Mouse (Mus musculus) forebrain, embryonic 11.5 days (tissue): Measurements from ENCODE around the gene Bcar3. TPM values are rescaled to one million over a fixed set of nuclear protein-coding genes. Genes with fewer than 3 reads are reported as not detected.

ENCODE experiments used
- ATAC-seq: fragments of 200-750 bp; cut with Nextera tagmentation; replicated peaks from 2 replicates; pipeline ENCODE4 v1.8.0; 2017; ENCODE audit warnings: moderate TSS enrichment; ENCODE audit not compliant: low FRiP score
- DNase-seq: peaks from one replicate; pipeline ENCODE4 v3.0.0-alpha.2; 2017; ENCODE audit warnings: low spot score
- H3K27ac ChIP-seq: fragments of 300-500 bp; sonication (generic); 2 replicates; pipeline ENCODE4 v1.5.1; 2014; ENCODE audit warnings: low read depth, low read length
- H3K27me3 ChIP-seq: fragments of 300-500 bp; sonication (generic); 2 replicates; pipeline ENCODE4 v1.6.1; 2014; ENCODE audit warnings: mild to moderate bottlenecking, low read length, mixed read lengths; ENCODE audit not compliant: control insufficient read depth, insufficient read depth
- H3K36me3 ChIP-seq: fragments of 300-500 bp; sonication (generic); 2 replicates; pipeline ENCODE4 v1.6.1; 2014; ENCODE audit warnings: mild to moderate bottlenecking, low read length, moderate library complexity, mixed read lengths; ENCODE audit not compliant: control insufficient read depth, insufficient read depth
- H3K4me1 ChIP-seq: fragments of 300-500 bp; sonication (generic); replicated peaks from 2 replicates; pipeline ENCODE4 v1.6.1; 2014; ENCODE audit warnings: low read length, mixed read lengths; ENCODE audit not compliant: control insufficient read depth, insufficient read depth
- H3K4me2 ChIP-seq: fragments of 300-500 bp; sonication (generic); 2 replicates; pipeline ENCODE4 v1.6.1; 2014; ENCODE audit warnings: low read depth, mild to moderate bottlenecking, low read length, moderate library complexity, mixed read lengths; ENCODE audit not compliant: severe bottlenecking
- H3K4me3 ChIP-seq: fragments of 300-500 bp; sonication (generic); 2 replicates; pipeline ENCODE4 v1.5.1; 2014; ENCODE audit warnings: low read depth, low read length
- H3K9ac ChIP-seq: fragments of 300-500 bp; sonication (generic); 2 replicates; pipeline ENCODE4 v1.6.1; 2014; ENCODE audit warnings: low read length
- H3K9me3 ChIP-seq: fragments of 300-500 bp; sonication (generic); 2 replicates; pipeline ENCODE4 v1.6.1; 2016; ENCODE audit warnings: low read length, mixed read lengths; ENCODE audit not compliant: control insufficient read depth
- WGBS: fragments of 180-500 bp; shearing (Covaris S2); extraction: QIAGEN DNeasy Blood & Tissue Kit; methylation state at CpG from one replicate; pipeline ENCODE4 v1.1.7; 2014; 5-methylcytosine and 5-hydroxymethylcytosine counted together
- polyA plus RNA-seq: library from polyadenylated mRNA; unstranded; fragments of >200 nt; fragmentation: Nextera tagmentation; extraction: Ambion mirVana; gene quantifications from 2 replicates; pipeline ENCODE4 v1.2.1, GENCODE M21; 2014

The Bcar3 gene
- polyA plus RNA-seq, 1 experiment from 2014 or later, result 12.5 TPM

GRCm38 (mm10) chr3:122418564-122419274 lies 124.8 kb downstream of the Bcar3 start:
- H3K9ac ChIP-seq, result no peak overlapping the region
- H3K4me2 ChIP-seq, result peak overlapping the region; percentile 82; the same call in 1 of the 2 replicates
- ATAC-seq (no peak), DNase-seq (no peak)
- H3K9me3 ChIP-seq, result no peaks in the 10 kb centered on the region
- H3K27me3 ChIP-seq, result no peaks in the 10 kb centered on the region
- WGBS, result 25% methylated on average over 16 of the region's 16 CpGs
- peaks cover 6% of the 10 kb centered on the region; the same call in 1 of the 2 replicates for H3K4me1 ChIP-seq
- H3K4me3 ChIP-seq, result no peak overlapping the region
- H3K36me3 ChIP-seq, result no peaks in the 10 kb centered on the region
- no peak overlapping the region for H3K27ac ChIP-seq

- H3K9ac ChIP-seq, result peak overlapping the region; percentile 87
- H3K4me1 ChIP-seq, result 0 out of 2 replicates have a peak, but pooled peaks cover 2% of the 10 kb centered on the region
- peak overlapping the region; percentile 78 for H3K27ac ChIP-seq
- WGBS, result under 1% methylated on average over 63 of the region's 63 CpGs
- H3K9me3 ChIP-seq, result no peaks in the 10 kb centered on the region
- H3K4me2 ChIP-seq, result peak overlapping the region; percentile 82
- DNase-seq, result peak; percentile 89
- peak; percentile 87 for ATAC-seq
- no peaks in the 10 kb centered on the region for H3K27me3 ChIP-seq
- peak overlapping the region; percentile 64 for H3K4me3 ChIP-seq
- no peaks in the 10 kb centered on the region for H3K36me3 ChIP-seq
Observed at GRCm38 (mm10) chr3:122419610-122420409, 125.9 kb downstream of the Bcar3 start.

GRCm38 (mm10) chr3:122420410-122420774 lies 126.5 kb downstream of the Bcar3 start:
- under 1% methylated on average over 15 of the region's 15 CpGs for WGBS

GRCm38 (mm10) chr3:122421042-122421702 lies 127.2 kb downstream of the Bcar3 start:
- H3K4me1 ChIP-seq, result peaks cover 2% of the 10 kb centered on the region; the same call in 1 of the 2 replicates
- H3K27me3 ChIP-seq, result no peaks in the 10 kb centered on the region
- H3K4me2 ChIP-seq, result peak overlapping the region; percentile 82
- no peaks in the 10 kb centered on the region for H3K9me3 ChIP-seq
- DNase-seq, result no peak
- no peak overlapping the region for H3K27ac ChIP-seq
- ATAC-seq, result peak; percentile 0; the same call in 1 of the 2 replicates
- WGBS, result 2% methylated on average over 13 of the region's 13 CpGs
- H3K9ac ChIP-seq, result peak overlapping the region; percentile 87
- no peaks in the 10 kb centered on the region for H3K36me3 ChIP-seq
- H3K4me3 ChIP-seq, result peak overlapping the region; percentile 64

More at GRCm38 (mm10) chr3:122420410-122420774, 126.5 kb downstream of the Bcar3 start:
- no peaks in the 10 kb centered on the region for H3K9me3 ChIP-seq
- ATAC-seq (peak; percentile 72), DNase-seq (peak; percentile 81)
- no peaks in the 10 kb centered on the region for H3K27me3 ChIP-seq
- H3K27ac ChIP-seq, result peak overlapping the region; percentile 78
- peak overlapping the region; percentile 82 for H3K4me2 ChIP-seq
- H3K9ac ChIP-seq, result peak overlapping the region; percentile 87
- H3K36me3 ChIP-seq, result no peaks in the 10 kb centered on the region
- 0 out of 2 replicates have a peak, but pooled peaks cover 2% of the 10 kb centered on the region for H3K4me1 ChIP-seq
- peak overlapping the region; percentile 64 for H3K4me3 ChIP-seq

GRCm38 (mm10) chr3:122421802-122422201 lies 127.9 kb downstream of the Bcar3 start:
- Histone ChIP-seq H3K9me3 (no peaks in the 10 kb centered on the region), H3K4me1 (peaks cover 2% of the 10 kb centered on the region; the same call in 1 of the 2 replicates), H3K4me2 (peak overlapping the region; percentile 82; the same call in 1 of the 2 replicates), H3K27me3 (no peaks in the 10 kb centered on the region), H3K36me3 (no peaks in the 10 kb centered on the region), H3K4me3 (no peak overlapping the region), H3K9ac (no peak overlapping the region), H3K27ac (no peak overlapping the region)
- WGBS, result 57% methylated on average over 7 of the region's 7 CpGs
- ATAC-seq (no peak), DNase-seq (no peak)

GRCm38 (mm10) chr3:122422276-122422675 lies 128.3 kb downstream of the Bcar3 start:
- no peak overlapping the region for H3K27ac ChIP-seq
- H3K9ac ChIP-seq, result no peak overlapping the region
- no peak overlapping the region for H3K4me3 ChIP-seq
- DNase-seq, result no peak
- H3K4me1 ChIP-seq, result peaks cover 2% of the 10 kb centered on the region; the same call in 1 of the 2 replicates
- no peaks in the 10 kb centered on the region for H3K9me3 ChIP-seq
- H3K4me2 ChIP-seq, result no peak overlapping the region
- no peaks in the 10 kb centered on the region for H3K36me3 ChIP-seq
- ATAC-seq, result no peak
- no peaks in the 10 kb centered on the region for H3K27me3 ChIP-seq
- WGBS, result 89% methylated on average over 7 of the region's 7 CpGs

- no peaks in the 10 kb centered on the region for H3K9me3 ChIP-seq
Observed at GRCm38 (mm10) chr3:122423643-122424042, 129.7 kb downstream of the Bcar3 start.

GRCm38 (mm10) chr3:122428325-122428821 lies 134.4 kb downstream of the Bcar3 start:
- no peaks in the 10 kb centered on the region for H3K27me3 ChIP-seq
- no peak overlapping the region for H3K27ac ChIP-seq
- peaks cover 3% of the 10 kb centered on the region for H3K4me1 ChIP-seq
- DNase-seq (no peak), ATAC-seq (no peak)
- WGBS, result 86% methylated on average over 7 of the region's 7 CpGs
- no peaks in the 10 kb centered on the region for H3K9me3 ChIP-seq
- no peak overlapping the region for H3K4me3 ChIP-seq
- H3K36me3 ChIP-seq, result no peaks in the 10 kb centered on the region
- H3K4me2 ChIP-seq, result no peak overlapping the region
- H3K9ac ChIP-seq, result no peak overlapping the region

More at GRCm38 (mm10) chr3:122423643-122424042, 129.7 kb downstream of the Bcar3 start:
- H3K4me2 ChIP-seq, result no peak overlapping the region
- 89% methylated on average over 7 of the region's 7 CpGs for WGBS
- no peak overlapping the region for H3K9ac ChIP-seq
- no peak overlapping the region for H3K27ac ChIP-seq
- peaks cover 2% of the 10 kb centered on the region; the same call in 1 of the 2 replicates for H3K4me1 ChIP-seq
- ATAC-seq, result no peak
- no peaks in the 10 kb centered on the region for H3K27me3 ChIP-seq
- no peaks in the 10 kb centered on the region for H3K36me3 ChIP-seq
- no peak overlapping the region for H3K4me3 ChIP-seq
- no peak for DNase-seq
